8 mouse cellular contexts compared by ENCODE assay signal in the genomic region with DNA sequence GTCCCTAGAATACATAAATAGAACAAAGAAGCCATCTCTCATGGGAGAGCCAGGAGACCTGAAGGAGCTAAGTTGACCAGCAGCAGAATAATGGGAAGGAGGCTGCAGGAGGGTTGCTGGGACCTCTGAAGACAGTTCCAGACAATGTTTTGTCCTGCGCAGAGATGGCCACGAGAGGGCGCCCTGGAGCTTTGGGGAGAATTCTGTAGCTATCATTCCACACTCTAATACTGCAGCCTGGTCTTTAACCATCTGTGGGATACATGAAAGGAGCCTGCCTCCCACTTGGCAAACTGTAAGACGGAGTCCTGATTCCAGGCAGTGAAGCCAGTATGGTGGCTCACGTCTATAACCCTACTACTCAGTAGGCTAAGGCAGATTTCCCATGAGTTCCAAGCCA. TPM values are rescaled to one million over a fixed set of nuclear protein-coding genes. Genes with fewer than 3 reads are reported as not detected.
DNase-seq lines count a peak whose midpoint lies in the region; ATAC-seq and TF ChIP-seq lines count a peak whose summit lies in the region.

No protein-coding gene starts in this region.

- H3K4me3 ChIP-seq in midbrain, embryonic 10.5 days: no peak overlapping the region
- no peak overlapping the region for H3K4me3 ChIP-seq in midbrain, embryonic 15.5 days
- H3K4me3 ChIP-seq in limb, embryonic 14.5 days (replicated peaks; ENCODE audit: low read length): no peak overlapping the region
- no peak overlapping the region for H3K4me3 ChIP-seq in neural tube, embryonic 13.5 days

- no peak overlapping the region for H3K9ac ChIP-seq in midbrain, embryonic 15.5 days
- H3K9ac ChIP-seq in limb, embryonic 14.5 days (ENCODE audit: low read depth, low read length, severe bottlenecking): no peak overlapping the region
- no peak overlapping the region for H3K9ac ChIP-seq in neural tube, embryonic 13.5 days

- TF ChIP-seq POLR2A in limb, embryonic 14.5 days (IDR thresholded peaks at IDR 0.05; ENCODE audit: borderline replicate concordance, extremely low read depth, insufficient read depth, insufficient read length): no peak

- DNase-seq in midbrain, embryonic 10.5 days (ENCODE audit: low spot score): peak; percentile 73
- peak; percentile 82 for DNase-seq in cerebellum, adult 9-10 months
- DNase-seq in frontal cortex, postnatal 36 days (ENCODE audit: low spot score in 2 of 2): peak; percentile 70 to 75
- peak; percentile 70 for DNase-seq in kidney, adult 9 months
- peak; percentile 50 for DNase-seq in limb, embryonic 14.5 days (ENCODE audit: low spot score)
- DNase-seq in testis, postnatal 14 days (ENCODE audit: low spot score): peak; percentile 40

- H3K4me2 ChIP-seq in midbrain, embryonic 15.5 days: no peak overlapping the region
- no peak overlapping the region for H3K4me2 ChIP-seq in limb, embryonic 14.5 days (replicated peaks; ENCODE audit: low read depth, low read length, severe bottlenecking)
- no peak overlapping the region for H3K4me2 ChIP-seq in neural tube, embryonic 13.5 days

- 29% methylated on average over 5 of the region's 5 CpGs for WGBS in midbrain, embryonic 10.5 days
- 26% methylated on average over 5 of the region's 5 CpGs for WGBS in midbrain, embryonic 15.5 days
- 31% methylated on average over 5 of the region's 5 CpGs for WGBS in limb, embryonic 14.5 days
- WGBS in neural tube, embryonic 13.5 days: 26% methylated on average over 5 of the region's 5 CpGs

- H3K36me3 ChIP-seq in midbrain, embryonic 10.5 days: no peaks in the 10 kb centered on the region
- H3K36me3 ChIP-seq in midbrain, embryonic 15.5 days (replicated peaks): no peaks in the 10 kb centered on the region
- H3K36me3 ChIP-seq in limb, embryonic 14.5 days (ENCODE audit: control insufficient read depth, insufficient read depth, low read length): no peaks in the 10 kb centered on the region
- no peaks in the 10 kb centered on the region for H3K36me3 ChIP-seq in neural tube, embryonic 13.5 days

- no peaks in the 10 kb centered on the region for H3K9me3 ChIP-seq in midbrain, embryonic 10.5 days (replicated peaks)
- no peaks in the 10 kb centered on the region for H3K9me3 ChIP-seq in midbrain, embryonic 15.5 days
- no peaks in the 10 kb centered on the region for H3K9me3 ChIP-seq in limb, embryonic 14.5 days (ENCODE audit: control insufficient read depth, low read length)
- H3K9me3 ChIP-seq in neural tube, embryonic 13.5 days: no peaks in the 10 kb centered on the region

- no peak overlapping the region for H3K27ac ChIP-seq in midbrain, embryonic 10.5 days (replicated peaks)
- H3K27ac ChIP-seq in midbrain, embryonic 15.5 days: no peak overlapping the region
- no peak overlapping the region for H3K27ac ChIP-seq in limb, embryonic 14.5 days (replicated peaks; ENCODE audit: low read depth, low read length)
- no peak overlapping the region for H3K27ac ChIP-seq in neural tube, embryonic 13.5 days (replicated peaks)

- ATAC-seq in midbrain, embryonic 15.5 days (replicated peaks): no peak
- ATAC-seq in limb, embryonic 14.5 days (ENCODE audit: low FRiP score, low read depth): peak; percentile 62; the same call in 1 of the 2 replicates
- ATAC-seq in neural tube, embryonic 13.5 days (ENCODE audit: low read depth): peak; percentile 27; the same call in 1 of the 2 replicates

- 0 out of 2 replicates have a peak, but pooled peaks cover 4% of the 10 kb centered on the region for H3K4me1 ChIP-seq in midbrain, embryonic 10.5 days
- H3K4me1 ChIP-seq in midbrain, embryonic 15.5 days: no peaks in the 10 kb centered on the region
- H3K4me1 ChIP-seq in limb, embryonic 14.5 days (ENCODE audit: control insufficient read depth, insufficient read depth, low read length): no peaks in the 10 kb centered on the region
- peaks cover 4% of the 10 kb centered on the region; the same call in 1 of the 2 replicates for H3K4me1 ChIP-seq in neural tube, embryonic 13.5 days (replicated peaks)

- peaks cover 21% of the 10 kb centered on the region for H3K27me3 ChIP-seq in midbrain, embryonic 10.5 days (ENCODE audit: low read depth, poor library complexity, severe bottlenecking)
- H3K27me3 ChIP-seq in midbrain, embryonic 15.5 days (replicated peaks): no peaks in the 10 kb centered on the region
- no peaks in the 10 kb centered on the region for H3K27me3 ChIP-seq in limb, embryonic 14.5 days (ENCODE audit: control insufficient read depth, insufficient read depth, low read length)
- no peaks in the 10 kb centered on the region for H3K27me3 ChIP-seq in neural tube, embryonic 13.5 days

RNA-seq across cellular contexts. Expression of a gene that starts 27.0 kb away (rescaled TPM):
- 2.0 and 3.3 TPM in 2 replicates for polyA plus RNA-seq in midbrain, embryonic 10.5 days (2016; fragmentation: Nextera tagmentation; extraction: Ambion mirVana)
- polyA plus RNA-seq in midbrain, embryonic 15.5 days (2015; fragmentation: Nextera tagmentation; extraction: Ambion mirVana): 19.5 and 21.8 TPM in 2 replicates
- 2.3 and 2.5 TPM in 2 replicates for polyA plus RNA-seq in limb, embryonic 14.5 days (2012; rRNA removed)
- 4.1 and 4.3 TPM in 2 replicates for polyA plus RNA-seq in limb, embryonic 14.5 days (2014; fragmentation: Nextera tagmentation; extraction: Ambion mirVana)
- 13.8 and 15.1 TPM in 2 replicates for polyA plus RNA-seq in neural tube, embryonic 13.5 days (2015; fragmentation: Nextera tagmentation; extraction: Ambion mirVana)
